Mouse (Mus musculus): ENCODE data around the gene Tfr2.

Tfr2 gene

GRCm38 (mm10) chr5:137569665-137570064, at the start of gene Tfr2:
Gene Tfr2, plus strand, starts transcription at chr5:137569840.
- peak; percentile 74 for DNase-seq

GRCm38 (mm10) chr5:137521861-137522260, 47.8 kb upstream of the Tfr2 start:
- peak; percentile 37 for DNase-seq

- no peak for DNase-seq
Observed at GRCm38 (mm10) chr5:137522711-137523110, 46.9 kb upstream of the Tfr2 start.

- no peak for DNase-seq
Observed at GRCm38 (mm10) chr5:137523396-137524250, 46.0 kb upstream of the Tfr2 start.

- DNase-seq = no peak
Observed at GRCm38 (mm10) chr5:137524251-137524515, 45.5 kb upstream of the Tfr2 start.

GRCm38 (mm10) chr5:137524671-137525070, 45.0 kb upstream of the Tfr2 start:
- DNase-seq = no peak

- peak; percentile 3 for DNase-seq
Observed at GRCm38 (mm10) chr5:137525511-137525910, 44.1 kb upstream of the Tfr2 start.

- DNase-seq = peak; percentile 69
Observed at GRCm38 (mm10) chr5:137526192-137526936, 43.3 kb upstream of the Tfr2 start.

- DNase-seq = peak; percentile 2
Observed at GRCm38 (mm10) chr5:137527413-137527812, 42.2 kb upstream of the Tfr2 start.

GRCm38 (mm10) chr5:137528247-137528968, 41.2 kb upstream of the Tfr2 start:
- DNase-seq = peak; percentile 10

- DNase-seq = peak; percentile 12
Observed at GRCm38 (mm10) chr5:137529221-137529995, 40.2 kb upstream of the Tfr2 start.

- DNase-seq = peak; percentile 9
Observed at GRCm38 (mm10) chr5:137530075-137530474, 39.6 kb upstream of the Tfr2 start.

- peak; percentile 87 for DNase-seq
Observed at GRCm38 (mm10) chr5:137530588-137531413, 38.8 kb upstream of the Tfr2 start.

GRCm38 (mm10) chr5:137531414-137532130, 38.1 kb upstream of the Tfr2 start:
- peak; percentile 75 for DNase-seq

- peak; percentile 39 for DNase-seq
Observed at GRCm38 (mm10) chr5:137532131-137532807, 37.4 kb upstream of the Tfr2 start.

- no peak for DNase-seq
Observed at GRCm38 (mm10) chr5:137532808-137533116, 36.9 kb upstream of the Tfr2 start.

GRCm38 (mm10) chr5:137533117-137533827, 36.4 kb upstream of the Tfr2 start, which contains the start of the genes Epo and Gnb2:
Gene Epo, minus strand, starts transcription at chr5:137533242.
Gene Gnb2, minus strand, starts transcription at chr5:137533510.
- peak; percentile 100 for DNase-seq

GRCm38 (mm10) chr5:137534762-137535161, 34.9 kb upstream of the Tfr2 start:
- DNase-seq = peak; percentile 20

GRCm38 (mm10) chr5:137535318-137535717, 34.3 kb upstream of the Tfr2 start:
- no peak for DNase-seq

GRCm38 (mm10) chr5:137537461-137537860, 32.2 kb upstream of the Tfr2 start:
- no peak for DNase-seq

Measured in lung, postnatal 10 days (tissue).